Mouse (Mus musculus): ENCODE measurements at regions not wholly inside any gene's neighbourhood (a gene's known extent, or its start where the extent isn't known, plus 50 kb on each side); places are given as distances from the start of the nearest gene placed in this dataset.

GRCm38 (mm10) chr15:67303804-67304203 is 803.1 kb upstream of the Lrrc6 start:
- TF ChIP-seq CTCF (IDR thresholded peaks at IDR 0.05) = no peak
- no peak for TF ChIP-seq EP300 (IDR thresholded peaks at IDR 0.05)

Measured in lung, postnatal 0 days (tissue).